Mouse (Mus musculus) heart, postnatal 0 days (tissue): ENCODE data around the gene Tnfsf11. TPM values are rescaled to one million over a fixed set of nuclear protein-coding genes. Genes with fewer than 3 reads are reported as not detected.
A peak's percentile ranks its signal among the peaks of the same experiment; 100 is the strongest.

Source experiments
- ATAC-seq: fragments of 200-750 bp; cut with Nextera tagmentation; 2 replicates; pipeline ENCODE4 v1.8.0; 2017; ENCODE audit warnings: low read depth, moderate number of reproducible peaks, moderate library complexity; ENCODE audit not compliant: insufficient read depth
- DNase-seq: peaks from one replicate; pipeline ENCODE4 v3.0.0-alpha.2; 2016; ENCODE audit warnings: low spot score
- H3K27ac ChIP-seq: fragments of 300-500 bp; sonication (generic); 2 replicates; pipeline ENCODE4 v1.5.1; 2014; ENCODE audit warnings: low read depth, mild to moderate bottlenecking
- H3K27me3 ChIP-seq: fragments of 300-500 bp; sonication (generic); 2 replicates; pipeline ENCODE4 v1.6.1; 2014; ENCODE audit warnings: low read length, mixed read lengths; ENCODE audit not compliant: control insufficient read depth, insufficient read depth
- H3K36me3 ChIP-seq: fragments of 300-500 bp; sonication (generic); replicated peaks from 2 replicates; pipeline ENCODE4 v1.6.1; 2014; ENCODE audit warnings: low read length, mixed read lengths; ENCODE audit not compliant: control insufficient read depth, insufficient read depth
- H3K4me1 ChIP-seq: fragments of 300-500 bp; sonication (generic); 2 replicates; pipeline ENCODE4 v1.6.1; 2014; ENCODE audit warnings: antibody characterized with exemption; ENCODE audit not compliant: control insufficient read depth, insufficient read depth
- H3K4me2 ChIP-seq: fragments of 300-500 bp; sonication (generic); 2 replicates; pipeline ENCODE4 v1.6.1; 2014; ENCODE audit warnings: low read depth, mild to moderate bottlenecking, low read length, moderate library complexity
- H3K4me3 ChIP-seq: fragments of 300-500 bp; sonication (generic); 2 replicates; pipeline ENCODE4 v1.5.1; 2014; ENCODE audit warnings: low read depth, low read length
- H3K9ac ChIP-seq: fragments of 300-500 bp; sonication (generic); replicated peaks from 2 replicates; pipeline ENCODE4 v1.6.1; 2014; ENCODE audit warnings: low read depth, low read length, mixed read lengths
- H3K9me3 ChIP-seq: fragments of 300-500 bp; sonication (generic); replicated peaks from 2 replicates; pipeline ENCODE4 v1.6.1; 2016; ENCODE audit warnings: low read length; ENCODE audit not compliant: control insufficient read depth
- CTCF ChIP-seq: IDR thresholded peaks from 2 replicates; pipeline ENCODE4 v1.5.1; 2016; ENCODE audit warnings: antibody characterized with exemption, control low read depth, low read depth
- EP300 ChIP-seq: IDR thresholded peaks from 2 replicates; pipeline ENCODE4 v1.6.1; 2016; ENCODE audit warnings: antibody characterized with exemption, low read depth
- WGBS: fragments of 180-500 bp; shearing (Covaris S2); extraction: QIAGEN DNeasy Blood & Tissue Kit; methylation state at CpG from one replicate; pipeline ENCODE4 v1.1.7; 2014; 5-methylcytosine and 5-hydroxymethylcytosine counted together
- polyA plus RNA-seq: library from polyadenylated mRNA; unstranded; fragments of >200 nt; fragmentation: Nextera tagmentation; extraction: Ambion mirVana; gene quantifications from 2 replicates; pipeline ENCODE4 v1.2.1, GENCODE M21; 2015
- total RNA-seq: library from RNA; depleted of rRNA; stranded (reverse); fragments of >200 nt; gene quantifications from 2 replicates; pipeline ENCODE4 v1.2.3, GENCODE M21; 2014; ENCODE audit warnings: low replicate concordance

Tnfsf11 gene
- total and polyA plus RNA-seq, 2 experiments from 2014 or later, result 0.05 TPM; not detected in 1

GRCm38 (mm10) chr14:78329765-78330451 is 22.1 kb upstream of the Tnfsf11 start:
- H3K4me3 ChIP-seq, result no peak overlapping the region
- H3K27ac ChIP-seq, result peak overlapping the region; percentile 70
- WGBS, result 42% methylated on average over 8 of the region's 8 CpGs
- H3K36me3 ChIP-seq, result no peaks in the 10 kb centered on the region
- no peaks in the 10 kb centered on the region for H3K27me3 ChIP-seq
- DNase-seq (no peak), ATAC-seq (peak; percentile 60)
- H3K4me1 ChIP-seq, result peaks cover 19% of the 10 kb centered on the region
- H3K9ac ChIP-seq, result no peak overlapping the region
- peak overlapping the region; percentile 15; the same call in 1 of the 2 replicates for H3K4me2 ChIP-seq
- H3K9me3 ChIP-seq, result no peaks in the 10 kb centered on the region
- no peak for TF ChIP-seq CTCF
- no peak for TF ChIP-seq EP300

DNA sequence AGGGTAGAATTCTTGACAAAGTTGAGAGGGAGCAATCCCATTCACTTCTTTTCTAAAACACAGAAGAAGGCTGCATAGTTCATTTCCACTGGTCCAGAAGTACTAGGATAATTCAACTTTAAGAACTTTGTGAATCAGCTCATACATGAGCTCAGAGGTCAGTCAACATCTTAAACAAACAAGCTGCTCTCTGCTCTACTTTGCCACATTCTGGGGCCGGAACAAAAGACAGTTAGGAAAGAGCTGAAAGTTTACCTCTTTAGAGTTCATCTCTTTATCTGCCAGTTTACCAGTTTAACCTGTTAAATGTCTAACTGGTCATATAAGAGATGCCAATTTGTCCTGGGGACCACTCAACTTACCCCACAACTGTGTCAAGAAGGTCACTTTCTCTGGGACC is 15.5 kb upstream of the Tnfsf11 start:
- no peaks in the 10 kb centered on the region for H3K9me3 ChIP-seq
- WGBS, result 85% methylated on average over 1 of the region's 1 CpGs
- H3K36me3 ChIP-seq, result no peaks in the 10 kb centered on the region
- no peak overlapping the region for H3K9ac ChIP-seq
- no peak overlapping the region for H3K4me3 ChIP-seq
- no peaks in the 10 kb centered on the region for H3K4me1 ChIP-seq
- no peak overlapping the region for H3K4me2 ChIP-seq
- H3K27me3 ChIP-seq, result no peaks in the 10 kb centered on the region
- H3K27ac ChIP-seq, result no peak overlapping the region
- ATAC-seq (no peak), DNase-seq (no peak)
- no peak for TF ChIP-seq CTCF

DNA sequence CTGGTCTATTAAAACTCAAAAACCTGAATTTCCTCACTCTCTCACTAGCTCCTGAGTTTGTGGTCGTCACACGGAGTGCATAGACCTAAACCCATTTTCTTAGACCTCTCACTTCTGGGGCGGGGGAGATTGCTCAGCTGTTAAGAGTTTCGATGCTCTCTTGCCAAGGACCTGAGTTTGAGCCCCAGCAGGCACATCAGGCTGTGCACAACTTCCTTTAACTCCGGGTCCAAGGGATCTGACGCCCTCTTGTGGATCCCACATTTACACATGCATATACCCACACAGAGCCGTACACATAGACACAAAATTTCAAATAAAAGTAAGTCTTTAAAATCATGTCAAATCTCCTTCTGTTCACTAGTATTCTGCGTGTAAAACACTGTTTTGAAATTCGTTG is 15.1 kb upstream of the Tnfsf11 start:
- Histone ChIP-seq H3K4me2 (no peak overlapping the region), H3K27ac (no peak overlapping the region), H3K4me1 (no peaks in the 10 kb centered on the region), H3K9ac (no peak overlapping the region), H3K4me3 (no peak overlapping the region), H3K27me3 (no peaks in the 10 kb centered on the region), H3K36me3 (no peaks in the 10 kb centered on the region), H3K9me3 (no peaks in the 10 kb centered on the region)
- 75% methylated on average over 9 of the region's 9 CpGs for WGBS
- no peak for ATAC-seq
- no peak for DNase-seq
- TF ChIP-seq EP300, result no peak
- TF ChIP-seq CTCF, result no peak

- H3K27me3 ChIP-seq, result no peaks in the 10 kb centered on the region
- DNase-seq (no peak), ATAC-seq (no peak)
- H3K9me3 ChIP-seq, result no peaks in the 10 kb centered on the region
- H3K4me1 ChIP-seq, result no peaks in the 10 kb centered on the region
- WGBS, result 78% methylated on average over 6 of the region's 6 CpGs
- H3K9ac ChIP-seq, result no peak overlapping the region
- no peak overlapping the region for H3K4me3 ChIP-seq
- no peaks in the 10 kb centered on the region for H3K36me3 ChIP-seq
- H3K4me2 ChIP-seq, result no peak overlapping the region
- no peak for TF ChIP-seq CTCF
- no peak for TF ChIP-seq EP300
- no peak overlapping the region for H3K27ac ChIP-seq
These were observed 12.4 kb upstream of the Tnfsf11 start for GRCm38 (mm10) chr14:78320248-78320647.

GRCm38 (mm10) chr14:78319580-78319979 is 11.7 kb upstream of the Tnfsf11 start:
- no peak overlapping the region for H3K4me2 ChIP-seq
- DNase-seq (no peak), ATAC-seq (no peak)
- no peaks in the 10 kb centered on the region for H3K36me3 ChIP-seq
- H3K27ac ChIP-seq, result no peak overlapping the region
- 62% methylated on average over 5 of the region's 5 CpGs for WGBS
- no peak overlapping the region for H3K9ac ChIP-seq
- H3K4me3 ChIP-seq, result no peak overlapping the region
- H3K9me3 ChIP-seq, result no peaks in the 10 kb centered on the region
- TF ChIP-seq EP300 (no peak), CTCF (no peak)
- H3K27me3 ChIP-seq, result no peaks in the 10 kb centered on the region
- H3K4me1 ChIP-seq, result no peaks in the 10 kb centered on the region

DNA sequence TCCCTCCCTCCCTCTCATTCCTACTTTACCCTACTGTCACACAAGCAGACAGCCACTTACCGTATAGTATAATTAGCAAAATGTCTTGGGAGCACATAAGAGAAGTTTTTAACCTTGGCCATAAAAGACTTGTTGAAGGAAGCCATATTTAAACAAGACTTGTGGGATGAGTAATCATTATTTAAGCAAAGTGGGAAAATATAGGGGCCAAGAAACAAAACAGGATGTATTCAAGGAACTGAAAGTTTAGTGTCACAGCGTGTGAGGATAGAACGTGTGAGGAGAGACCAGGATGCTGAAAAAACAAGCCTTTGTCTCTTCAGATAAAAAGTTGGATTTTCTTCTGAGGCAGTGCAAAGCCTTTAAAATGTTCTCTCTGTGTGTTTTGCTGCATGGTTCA is 11.2 kb upstream of the Tnfsf11 start:
- Histone ChIP-seq H3K4me2 (no peak overlapping the region), H3K27me3 (no peaks in the 10 kb centered on the region), H3K4me3 (no peak overlapping the region), H3K4me1 (no peaks in the 10 kb centered on the region), H3K9ac (no peak overlapping the region), H3K27ac (no peak overlapping the region), H3K36me3 (no peaks in the 10 kb centered on the region), H3K9me3 (no peaks in the 10 kb centered on the region)
- ATAC-seq (no peak), DNase-seq (no peak)
- WGBS, result 56% methylated on average over 3 of the region's 3 CpGs
- TF ChIP-seq CTCF (no peak), EP300 (no peak)
